Mouse (Mus musculus) forebrain, embryonic 12.5 days (tissue): ENCODE measurements around the gene Pkmyt1. TPM values are rescaled to one million over a fixed set of nuclear protein-coding genes. Genes with fewer than 3 reads are reported as not detected.
"Not testable (repeated sequence)": the region's sequence is repeated elsewhere in the genome, so short reads cannot be mapped to it uniquely, and the experiment has no call there.

Experiments
- ATAC-seq: fragments of 200-750 bp; cut with Nextera tagmentation; 2 replicates; pipeline ENCODE4 v1.8.0; 2017; ENCODE audit warnings: moderate TSS enrichment; ENCODE audit not compliant: low FRiP score
- H3K27ac ChIP-seq: fragments of 300-500 bp; sonication (generic); 2 replicates; pipeline ENCODE4 v1.5.1; 2016; ENCODE audit warnings: mild to moderate bottlenecking
- H3K27me3 ChIP-seq: fragments of 300-500 bp; sonication (generic); 2 replicates; pipeline ENCODE4 v1.6.1; 2016; ENCODE audit warnings: mild to moderate bottlenecking
- H3K36me3 ChIP-seq: fragments of 300-500 bp; sonication (generic); replicated peaks from 2 replicates; pipeline ENCODE4 v1.6.1; 2016; ENCODE audit warnings: mild to moderate bottlenecking
- H3K4me1 ChIP-seq: fragments of 300-500 bp; sonication (generic); 2 replicates; pipeline ENCODE4 v1.6.1; 2016
- H3K4me2 ChIP-seq: fragments of 300-500 bp; sonication (generic); 2 replicates; pipeline ENCODE4 v1.6.1; 2016; ENCODE audit warnings: mild to moderate bottlenecking, moderate library complexity
- H3K4me3 ChIP-seq: fragments of 300-500 bp; sonication (generic); replicated peaks from 2 replicates; pipeline ENCODE4 v1.5.1; 2016; ENCODE audit warnings: mild to moderate bottlenecking
- H3K9ac ChIP-seq: fragments of 300-500 bp; sonication (generic); 2 replicates; pipeline ENCODE4 v1.6.1; 2016; ENCODE audit warnings: mild to moderate bottlenecking
- H3K9me3 ChIP-seq: fragments of 300-500 bp; sonication (generic); 2 replicates; pipeline ENCODE4 v1.6.1; 2016
- WGBS: fragments of 180-500 bp; shearing (Covaris S2); methylation state at CpG from one replicate; pipeline ENCODE4 v1.1.7; 2016; 5-methylcytosine and 5-hydroxymethylcytosine counted together
- polyA plus RNA-seq: library from polyadenylated mRNA; unstranded; fragments of >200 nt; fragmentation: Nextera tagmentation; extraction: Ambion mirVana; gene quantifications from 2 replicates; pipeline ENCODE4 v1.2.1, GENCODE M21; 2016

Pkmyt1 gene
- polyA plus RNA-seq, 1 experiment from 2014 or later, result 49.6 TPM

- H3K27me3 ChIP-seq, result no peaks in the 10 kb centered on the region
- H3K9ac ChIP-seq, result no peak overlapping the region
- H3K27ac ChIP-seq, result no peak overlapping the region
- no peak for ATAC-seq
- peaks cover 3% of the 10 kb centered on the region; the same call in 1 of the 2 replicates for H3K4me1 ChIP-seq
- no peak overlapping the region for H3K4me2 ChIP-seq
- H3K4me3 ChIP-seq, result no peak overlapping the region
- WGBS, result 95% methylated on average over 9 of the region's 9 CpGs
- peaks cover 85% of the 10 kb centered on the region for H3K36me3 ChIP-seq
- H3K9me3 ChIP-seq, result no peaks in the 10 kb centered on the region
Observed at GRCm38 (mm10) chr17:23760231-23760630, 34.1 kb downstream of the Pkmyt1 start.

- H3K36me3 ChIP-seq, result peaks cover 76% of the 10 kb centered on the region
- H3K4me2 ChIP-seq, result no peak overlapping the region
- 93% methylated on average over 3 of the region's 3 CpGs for WGBS
- no peak for ATAC-seq
- peaks cover 3% of the 10 kb centered on the region; the same call in 1 of the 2 replicates for H3K4me1 ChIP-seq
- no peak overlapping the region for H3K9ac ChIP-seq
- H3K4me3 ChIP-seq, result no peak overlapping the region
- H3K27ac ChIP-seq, result no peak overlapping the region
- H3K27me3 ChIP-seq, result no peaks in the 10 kb centered on the region
- no peaks in the 10 kb centered on the region for H3K9me3 ChIP-seq
Observed at GRCm38 (mm10) chr17:23761155-23761554, 35.0 kb downstream of the Pkmyt1 start.

- no peak for ATAC-seq
- H3K4me3 ChIP-seq, result no peak overlapping the region
- no peak overlapping the region for H3K27ac ChIP-seq
- H3K4me1 ChIP-seq, result peaks cover 3% of the 10 kb centered on the region; the same call in 1 of the 2 replicates
- H3K36me3 ChIP-seq, result peaks cover 61% of the 10 kb centered on the region
- no peaks in the 10 kb centered on the region for H3K27me3 ChIP-seq
- H3K9ac ChIP-seq, result no peak overlapping the region
- WGBS, result 93% methylated on average over 11 of the region's 11 CpGs
- H3K4me2 ChIP-seq, result no peak overlapping the region
- H3K9me3 ChIP-seq, result no peaks in the 10 kb centered on the region
Observed at GRCm38 (mm10) chr17:23762976-23763375, 36.8 kb downstream of the Pkmyt1 start.

- 8% methylated on average over 2 of the region's 2 CpGs for WGBS
- Histone ChIP-seq H3K27me3 (no peaks in the 10 kb centered on the region), H3K4me2 (peak overlapping the region; percentile 64), H3K4me1 (peaks cover 19% of the 10 kb centered on the region), H3K4me3 (peak overlapping the region; percentile 89), H3K9ac (peak overlapping the region; percentile 94), H3K36me3 (peaks cover 14% of the 10 kb centered on the region), H3K9me3 (no peaks in the 10 kb centered on the region), H3K27ac (peak overlapping the region; percentile 88)
- ATAC-seq, result no peak
Observed at GRCm38 (mm10) chr17:23770493-23770892, 44.4 kb downstream of the Pkmyt1 start.

GRCm38 (mm10) chr17:23770896-23771283, 44.8 kb downstream of the Pkmyt1 start:
- WGBS, result under 1% methylated on average over 19 of the region's 19 CpGs
- Histone ChIP-seq H3K9ac (peak overlapping the region; percentile 94), H3K4me2 (peak overlapping the region; percentile 64), H3K27me3 (no peaks in the 10 kb centered on the region), H3K4me1 (peaks cover 19% of the 10 kb centered on the region), H3K4me3 (peak overlapping the region; percentile 89), H3K27ac (peak overlapping the region; percentile 88), H3K9me3 (no peaks in the 10 kb centered on the region), H3K36me3 (peaks cover 14% of the 10 kb centered on the region)
- peak; percentile 34; the same call in 1 of the 2 replicates for ATAC-seq

GRCm38 (mm10) chr17:23771284-23772218, 45.4 kb downstream of the Pkmyt1 start, which contains the start of gene Flywch1:
TSS of gene Flywch1 (minus strand) at chr17:23771602.
- H3K4me2 ChIP-seq, result peak within 1 kb of the TSS; percentile 64

GRCm38 (mm10) chr17:23772219-23772556, 46.1 kb downstream of the Pkmyt1 start:
- H3K9ac ChIP-seq, ATAC-seq, H3K27ac ChIP-seq, H3K27me3 ChIP-seq, H3K9me3 ChIP-seq: not testable (repeated sequence)
- Histone ChIP-seq H3K36me3 (peaks cover 14% of the 10 kb centered on the region), H3K4me2 (peak overlapping the region; percentile 64), H3K4me3 (peak overlapping the region; percentile 89; the same call in 1 of the 2 replicates), H3K4me1 (peaks cover 19% of the 10 kb centered on the region)
- 87% methylated on average over 2 of the region's 2 CpGs for WGBS

More at GRCm38 (mm10) chr17:23771284-23772218, 45.4 kb downstream of the Pkmyt1 start, which contains the start of gene Flywch1:
- peak; percentile 98 for ATAC-seq
- Histone ChIP-seq H3K36me3 (peaks cover 14% of the 10 kb centered on the region), H3K27ac (peak within 1 kb of the TSS; percentile 88), H3K27me3 (no peaks in the 10 kb centered on the region), H3K9ac (peak within 1 kb of the TSS; percentile 94), H3K4me3 (peak within 1 kb of the TSS; percentile 89), H3K9me3 (no peaks in the 10 kb centered on the region), H3K4me1 (peaks cover 19% of the 10 kb centered on the region)
- whole genome bisulfite sequencing, result 3% methylated on average over 58 of the region's 58 CpGs

DNA sequence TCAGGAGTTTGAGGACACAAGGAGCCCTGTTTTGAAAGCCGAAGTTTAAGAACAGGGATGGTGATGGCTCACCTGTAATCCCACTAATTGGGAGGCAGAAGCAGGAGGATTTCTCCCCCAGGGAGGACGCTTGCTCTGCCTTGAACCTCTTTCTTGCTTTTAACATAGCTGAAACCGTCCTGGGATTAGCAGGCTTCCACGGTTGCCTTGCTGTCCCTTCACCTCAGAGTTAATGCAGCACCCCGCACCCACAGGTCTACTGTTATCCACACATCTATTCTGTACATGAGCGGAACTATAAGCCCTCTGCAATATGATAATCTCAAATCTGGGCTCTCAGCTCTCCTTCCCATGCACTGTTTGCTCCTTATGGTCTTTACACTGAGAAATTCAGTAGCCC, 47.5 kb downstream of the Pkmyt1 start:
- WGBS, result 77% methylated on average over 6 of the region's 6 CpGs
- peaks cover 4% of the 10 kb centered on the region for H3K36me3 ChIP-seq
- no peak overlapping the region for H3K4me2 ChIP-seq
- H3K27me3 ChIP-seq, result no peaks in the 10 kb centered on the region
- no peak for ATAC-seq
- peaks cover 19% of the 10 kb centered on the region for H3K4me1 ChIP-seq
- H3K4me3 ChIP-seq, result no peak overlapping the region
- H3K9me3 ChIP-seq, result no peaks in the 10 kb centered on the region
- H3K27ac ChIP-seq, result no peak overlapping the region
- H3K9ac ChIP-seq, result no peak overlapping the region

- ATAC-seq, result peak; percentile 25; the same call in 1 of the 2 replicates
- no peak overlapping the region for H3K4me3 ChIP-seq
- H3K9me3 ChIP-seq, result no peaks in the 10 kb centered on the region
- H3K9ac ChIP-seq, result no peak overlapping the region
- H3K4me2 ChIP-seq, result no peak overlapping the region
- H3K27me3 ChIP-seq, result no peaks in the 10 kb centered on the region
- 4% methylated on average over 12 of the region's 12 CpGs for WGBS
- H3K36me3 ChIP-seq, result peaks cover 1% of the 10 kb centered on the region; the same call in 1 of the 2 replicates
- no peak overlapping the region for H3K27ac ChIP-seq
- peaks cover 19% of the 10 kb centered on the region for H3K4me1 ChIP-seq
Observed at GRCm38 (mm10) chr17:23774090-23774489, 48.0 kb downstream of the Pkmyt1 start.

DNA sequence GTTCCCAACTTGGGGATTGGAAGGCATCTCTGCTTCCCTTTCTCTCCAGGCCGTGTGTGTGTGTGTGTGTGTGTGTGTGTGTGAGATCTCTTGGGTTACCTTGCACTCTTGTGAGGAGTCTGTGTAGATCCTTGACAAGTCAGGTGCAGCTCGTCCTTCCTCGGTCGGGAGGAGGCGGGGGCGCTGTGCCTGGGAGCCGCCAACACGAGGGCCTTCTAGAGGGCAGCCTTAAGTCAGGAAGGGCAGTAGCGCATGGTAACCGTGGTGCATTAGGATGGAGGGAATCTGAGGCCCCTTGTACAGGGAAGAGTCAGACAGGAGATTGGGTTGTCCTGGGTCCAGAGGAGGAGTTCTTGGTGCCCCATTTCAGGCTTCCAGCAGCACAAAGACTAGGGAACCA, 50.1 kb downstream of the Pkmyt1 start:
- Histone ChIP-seq H3K36me3 (no peaks in the 10 kb centered on the region; the same call in 1 of the 2 replicates), H3K4me2 (no peak overlapping the region), H3K9ac (no peak overlapping the region), H3K9me3 (no peaks in the 10 kb centered on the region), H3K4me3 (no peak overlapping the region), H3K27ac (no peak overlapping the region), H3K4me1 (peaks cover 6% of the 10 kb centered on the region; the same call in 1 of the 2 replicates), H3K27me3 (no peaks in the 10 kb centered on the region)
- WGBS, result 79% methylated on average over 10 of the region's 10 CpGs
- no peak for ATAC-seq

DNA sequence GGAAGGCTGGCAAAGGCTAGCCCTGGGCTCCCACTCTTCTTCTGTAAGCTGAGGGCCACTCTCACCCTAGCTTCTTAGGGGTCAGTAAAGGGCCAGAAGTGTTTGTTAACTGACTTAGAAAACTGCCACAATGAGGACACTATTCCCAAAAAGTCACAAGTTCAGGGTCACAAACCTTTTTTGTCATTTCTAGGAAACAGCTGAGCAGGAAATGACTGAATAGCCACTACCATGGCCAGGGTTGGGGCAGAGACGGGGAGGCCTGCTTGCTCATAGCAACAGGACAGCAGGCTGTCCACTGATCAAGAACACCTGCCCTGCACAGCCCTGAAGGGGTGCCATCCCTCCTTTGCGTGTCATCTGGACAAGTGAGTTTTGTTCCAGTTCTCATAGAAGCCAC, 51.0 kb downstream of the Pkmyt1 start:
- Histone ChIP-seq H3K4me2 (no peak overlapping the region), H3K36me3 (no peaks in the 10 kb centered on the region; the same call in 1 of the 2 replicates), H3K4me3 (no peak overlapping the region), H3K27me3 (no peaks in the 10 kb centered on the region), H3K4me1 (peaks cover 3% of the 10 kb centered on the region; the same call in 1 of the 2 replicates), H3K9ac (no peak overlapping the region), H3K9me3 (no peaks in the 10 kb centered on the region), H3K27ac (no peak overlapping the region)
- ATAC-seq, result no peak
- 81% methylated on average over 2 of the region's 2 CpGs for WGBS

DNA sequence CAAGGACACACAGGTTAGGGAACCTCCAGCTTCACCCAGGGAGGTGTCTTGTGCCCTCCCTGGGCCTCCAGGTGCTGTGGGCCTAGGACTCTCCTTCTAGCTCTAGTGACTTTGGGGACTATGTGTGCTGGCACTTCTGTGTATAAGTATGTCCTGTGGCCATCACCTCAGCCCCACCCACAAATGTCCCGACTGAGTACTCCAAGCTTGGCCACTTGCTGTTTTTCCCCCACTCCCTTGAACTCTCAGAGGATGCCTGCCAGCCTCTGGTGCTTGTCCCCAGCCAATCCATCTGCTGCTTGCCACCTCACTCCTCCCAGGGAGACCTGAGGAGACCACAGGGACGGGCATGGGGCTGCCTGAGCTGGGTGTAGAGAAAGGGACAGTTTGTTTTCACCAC, 52.3 kb downstream of the Pkmyt1 start:
- H3K27me3 ChIP-seq, result no peaks in the 10 kb centered on the region
- H3K9me3 ChIP-seq, result no peaks in the 10 kb centered on the region
- no peak overlapping the region for H3K27ac ChIP-seq
- peaks cover 3% of the 10 kb centered on the region; the same call in 1 of the 2 replicates for H3K4me1 ChIP-seq
- H3K36me3 ChIP-seq, result no peaks in the 10 kb centered on the region; the same call in 1 of the 2 replicates
- WGBS, result 50% methylated on average over 2 of the region's 2 CpGs
- no peak overlapping the region for H3K9ac ChIP-seq
- ATAC-seq, result no peak
- no peak overlapping the region for H3K4me3 ChIP-seq
- H3K4me2 ChIP-seq, result no peak overlapping the region
